Mouse (Mus musculus): ENCODE data around the gene Arl15. TPM values are rescaled to one million over a fixed set of nuclear protein-coding genes. Genes with fewer than 3 reads are reported as not detected.

Gene Arl15
- polyA plus RNA-seq, 1 experiment from 2014 or later, result 10.6 TPM

DNA sequence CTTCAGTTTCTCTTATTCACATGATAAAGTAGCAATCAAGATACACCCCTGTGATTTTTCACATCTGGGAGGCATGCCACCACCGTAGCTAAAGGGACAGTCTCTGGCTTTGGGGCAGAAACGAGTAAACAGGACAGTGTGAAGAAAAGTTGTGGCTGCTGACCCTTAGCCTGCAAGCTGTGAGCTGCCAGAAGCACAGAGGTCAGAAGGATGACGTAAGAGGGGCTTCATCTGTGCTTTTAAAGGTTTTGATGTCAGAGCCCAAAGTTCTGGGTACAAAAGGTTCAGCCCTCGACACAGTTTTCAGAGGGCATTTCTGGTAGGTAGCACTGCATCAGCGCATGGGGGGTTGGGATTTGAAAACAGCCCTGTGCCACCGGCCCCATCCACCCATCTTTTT lies 266.0 kb downstream of the Arl15 start:
- H3K9ac ChIP-seq (ENCODE audit: low read length), result no peak overlapping the region
- H3K27me3 ChIP-seq (ENCODE audit: control insufficient read depth, insufficient read depth, low read depth, low read length), result no peaks in the 10 kb centered on the region
- no peaks in the 10 kb centered on the region for H3K36me3 ChIP-seq (ENCODE audit: control insufficient read depth, insufficient read depth, low read length)
- H3K4me1 ChIP-seq (replicated peaks; ENCODE audit: control insufficient read depth, insufficient read depth, low read length), result no peaks in the 10 kb centered on the region
- no peaks in the 10 kb centered on the region for H3K9me3 ChIP-seq (ENCODE audit: control insufficient read depth, low read length)
- WGBS, result 56% methylated on average over 6 of the region's 6 CpGs
- H3K4me3 ChIP-seq (ENCODE audit: low read length), result no peak overlapping the region
- H3K27ac ChIP-seq (ENCODE audit: low read length), result no peak overlapping the region
- ATAC-seq (ENCODE audit: low read depth), result no peak
- no peak overlapping the region for H3K4me2 ChIP-seq (ENCODE audit: low read depth, low read length)

DNA sequence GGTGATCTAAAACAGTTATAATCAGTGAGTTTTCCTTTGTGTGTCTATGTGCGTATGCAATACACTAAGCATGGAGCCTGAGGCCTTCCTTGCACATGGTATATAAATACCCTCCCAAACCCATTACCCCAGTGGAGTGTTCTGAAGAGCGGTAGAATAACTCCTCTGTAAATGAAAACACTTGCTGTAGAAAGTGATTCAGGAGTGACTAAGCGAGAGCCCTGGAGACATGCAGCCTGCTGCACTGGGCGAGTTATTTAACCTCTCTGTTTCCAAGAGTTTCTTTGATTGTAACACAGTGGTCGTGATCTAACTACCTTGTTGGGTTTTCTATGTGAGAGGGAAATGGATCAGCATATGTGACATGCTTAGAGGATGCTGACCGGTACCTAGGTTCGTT lies 266.9 kb downstream of the Arl15 start:
- no peak for ATAC-seq (ENCODE audit: low read depth)

DNA sequence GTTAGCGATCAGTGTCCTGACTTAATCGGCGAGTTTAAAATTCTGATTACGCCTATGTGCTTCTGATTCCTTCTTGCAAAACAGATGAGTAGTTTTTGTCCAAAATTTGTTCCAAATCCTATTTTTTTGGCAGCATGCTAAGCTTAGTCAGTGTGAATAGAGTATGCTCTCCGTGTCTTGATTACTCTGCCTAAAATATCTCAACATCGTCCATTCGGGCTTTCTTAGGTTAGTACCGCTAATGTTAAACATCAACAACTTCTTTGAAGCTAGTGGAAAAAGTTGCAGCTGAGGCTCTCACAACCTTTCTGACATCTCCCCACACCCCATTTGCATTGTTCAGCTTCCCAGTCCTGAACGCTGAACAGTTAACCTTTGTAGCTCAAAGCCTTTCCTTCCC lies 269.8 kb downstream of the Arl15 start:
- Histone ChIP-seq H3K9ac (ENCODE audit: low read length) (no peak overlapping the region), H3K27ac (ENCODE audit: low read length) (no peak overlapping the region), H3K4me2 (ENCODE audit: low read depth, low read length) (no peak overlapping the region), H3K36me3 (ENCODE audit: control insufficient read depth, insufficient read depth, low read length) (no peaks in the 10 kb centered on the region), H3K27me3 (ENCODE audit: control insufficient read depth, insufficient read depth, low read depth, low read length) (no peaks in the 10 kb centered on the region), H3K4me3 (ENCODE audit: low read length) (no peak overlapping the region), H3K4me1 (replicated peaks; ENCODE audit: control insufficient read depth, insufficient read depth, low read length) (no peaks in the 10 kb centered on the region), H3K9me3 (ENCODE audit: control insufficient read depth, low read length) (no peaks in the 10 kb centered on the region)
- WGBS, result 67% methylated on average over 9 of the region's 9 CpGs
- ATAC-seq (ENCODE audit: low read depth), result no peak

More for the DNA sequence above, 266.9 kb downstream of the Arl15 start:
- Histone ChIP-seq H3K9ac (ENCODE audit: low read length) (no peak overlapping the region), H3K27ac (ENCODE audit: low read length) (no peak overlapping the region), H3K4me1 (replicated peaks; ENCODE audit: control insufficient read depth, insufficient read depth, low read length) (no peaks in the 10 kb centered on the region), H3K4me3 (ENCODE audit: low read length) (no peak overlapping the region), H3K27me3 (ENCODE audit: control insufficient read depth, insufficient read depth, low read depth, low read length) (no peaks in the 10 kb centered on the region), H3K4me2 (ENCODE audit: low read depth, low read length) (no peak overlapping the region), H3K9me3 (ENCODE audit: control insufficient read depth, low read length) (no peaks in the 10 kb centered on the region), H3K36me3 (ENCODE audit: control insufficient read depth, insufficient read depth, low read length) (no peaks in the 10 kb centered on the region)
- WGBS, result 89% methylated on average over 7 of the region's 7 CpGs

DNA sequence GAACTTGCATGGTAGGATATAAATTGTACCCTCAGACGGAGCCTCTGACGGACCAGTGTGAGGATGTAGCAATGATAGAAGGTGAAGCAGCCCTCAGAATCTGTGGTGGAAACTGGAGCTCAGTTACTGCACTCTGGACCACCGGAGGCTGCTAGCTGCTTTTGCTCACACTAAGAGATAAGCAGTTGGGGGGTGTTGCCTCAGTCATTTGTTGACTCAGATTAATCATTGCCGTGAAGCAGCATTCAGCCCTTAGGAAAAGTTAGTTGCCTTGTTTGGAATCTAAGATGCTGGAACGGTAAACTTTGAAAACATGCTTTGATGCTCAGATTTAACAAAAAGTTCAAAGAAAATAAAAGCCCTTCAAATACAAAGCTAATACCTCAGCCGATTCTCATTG lies 270.7 kb downstream of the Arl15 start:
- Histone ChIP-seq H3K9me3 (ENCODE audit: control insufficient read depth, low read length) (no peaks in the 10 kb centered on the region), H3K27me3 (ENCODE audit: control insufficient read depth, insufficient read depth, low read depth, low read length) (no peaks in the 10 kb centered on the region), H3K36me3 (ENCODE audit: control insufficient read depth, insufficient read depth, low read length) (no peaks in the 10 kb centered on the region), H3K27ac (ENCODE audit: low read length) (no peak overlapping the region), H3K4me2 (ENCODE audit: low read depth, low read length) (no peak overlapping the region), H3K4me3 (ENCODE audit: low read length) (no peak overlapping the region), H3K9ac (ENCODE audit: low read length) (no peak overlapping the region), H3K4me1 (replicated peaks; ENCODE audit: control insufficient read depth, insufficient read depth, low read length) (no peaks in the 10 kb centered on the region)
- no peak for ATAC-seq (ENCODE audit: low read depth)
- 38% methylated on average over 6 of the region's 6 CpGs for WGBS

DNA sequence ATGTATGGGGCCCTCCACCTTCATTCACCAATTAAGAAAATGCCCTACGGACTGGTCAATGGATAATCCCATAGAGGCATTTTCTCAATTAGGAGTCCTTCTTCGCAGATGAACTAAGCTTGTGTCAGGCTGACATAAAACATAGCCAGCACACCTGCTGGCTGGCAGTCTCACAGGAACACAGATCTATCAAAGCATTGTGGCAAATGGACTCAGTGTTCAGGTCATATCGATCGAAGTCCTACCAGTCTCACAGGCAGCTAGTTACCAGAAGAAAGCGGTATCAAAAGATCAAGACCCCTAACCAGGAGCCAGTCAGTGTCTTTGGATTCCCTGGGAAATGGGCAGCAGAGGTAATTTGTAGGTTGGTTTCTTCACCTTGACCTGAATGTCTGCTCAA lies 274.1 kb downstream of the Arl15 start:
- H3K4me3 ChIP-seq (ENCODE audit: low read length), result no peak overlapping the region
- no peak overlapping the region for H3K27ac ChIP-seq (ENCODE audit: low read length)
- H3K9ac ChIP-seq (ENCODE audit: low read length), result no peak overlapping the region
- no peaks in the 10 kb centered on the region for H3K9me3 ChIP-seq (ENCODE audit: control insufficient read depth, low read length)
- H3K4me2 ChIP-seq (ENCODE audit: low read depth, low read length), result no peak overlapping the region
- WGBS, result 91% methylated on average over 5 of the region's 5 CpGs
- no peak for ATAC-seq (ENCODE audit: low read depth)
- H3K27me3 ChIP-seq (ENCODE audit: control insufficient read depth, insufficient read depth, low read depth, low read length), result no peaks in the 10 kb centered on the region
- H3K4me1 ChIP-seq (replicated peaks; ENCODE audit: control insufficient read depth, insufficient read depth, low read length), result no peaks in the 10 kb centered on the region
- H3K36me3 ChIP-seq (ENCODE audit: control insufficient read depth, insufficient read depth, low read length), result no peaks in the 10 kb centered on the region

DNA sequence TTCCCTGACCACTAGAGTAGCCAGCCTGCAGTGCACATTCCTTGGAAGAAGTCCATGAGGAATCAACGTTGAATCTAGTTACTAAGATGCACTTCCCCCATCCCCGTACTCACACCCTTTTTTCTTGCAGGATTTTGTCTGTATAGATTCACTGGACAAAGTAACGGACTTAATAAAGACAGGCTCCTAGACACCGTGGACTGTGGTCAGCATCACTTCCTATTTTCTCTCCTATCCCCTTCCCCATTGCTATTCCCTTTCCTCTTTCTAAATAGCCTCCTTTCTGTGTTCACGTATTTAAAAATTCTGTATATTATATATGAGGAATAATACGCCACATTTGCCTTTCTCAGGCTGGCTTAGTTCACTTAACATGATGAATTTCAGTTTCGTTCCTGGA lies 277.1 kb downstream of the Arl15 start:
- no peaks in the 10 kb centered on the region for H3K27me3 ChIP-seq (ENCODE audit: control insufficient read depth, insufficient read depth, low read depth, low read length)
- WGBS, result 89% methylated on average over 7 of the region's 7 CpGs
- H3K36me3 ChIP-seq (ENCODE audit: control insufficient read depth, insufficient read depth, low read length), result no peaks in the 10 kb centered on the region
- no peaks in the 10 kb centered on the region for H3K9me3 ChIP-seq (ENCODE audit: control insufficient read depth, low read length)
- H3K9ac ChIP-seq (ENCODE audit: low read length), result no peak overlapping the region
- H3K4me3 ChIP-seq (ENCODE audit: low read length), result no peak overlapping the region
- no peak overlapping the region for H3K27ac ChIP-seq (ENCODE audit: low read length)
- ATAC-seq (ENCODE audit: low read depth), result no peak
- no peaks in the 10 kb centered on the region for H3K4me1 ChIP-seq (replicated peaks; ENCODE audit: control insufficient read depth, insufficient read depth, low read length)
- no peak overlapping the region for H3K4me2 ChIP-seq (ENCODE audit: low read depth, low read length)

DNA sequence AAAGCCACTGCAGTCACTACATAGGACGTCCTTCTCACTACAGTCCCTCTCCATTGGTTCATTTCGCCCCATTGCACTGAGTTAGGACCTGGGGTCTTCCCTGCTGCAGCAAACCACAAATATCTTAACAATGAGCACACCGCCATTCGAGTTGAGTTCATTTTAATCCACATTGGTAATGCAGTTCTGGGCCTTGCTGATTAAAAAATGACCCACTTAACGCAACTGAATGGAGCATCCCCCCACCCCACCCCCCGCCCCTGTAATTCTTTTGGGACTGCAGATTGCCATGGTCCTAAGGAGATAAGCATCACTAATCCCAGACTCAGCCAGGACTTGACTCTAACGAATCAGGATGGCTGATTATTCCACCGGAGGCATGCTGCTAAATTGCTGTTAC lies 280.2 kb downstream of the Arl15 start:
- H3K4me2 ChIP-seq (ENCODE audit: low read depth, low read length), result no peak overlapping the region
- H3K9ac ChIP-seq (ENCODE audit: low read length), result no peak overlapping the region
- H3K4me1 ChIP-seq (replicated peaks; ENCODE audit: control insufficient read depth, insufficient read depth, low read length), result no peaks in the 10 kb centered on the region
- H3K27me3 ChIP-seq (ENCODE audit: control insufficient read depth, insufficient read depth, low read depth, low read length), result no peaks in the 10 kb centered on the region
- WGBS, result 66% methylated on average over 8 of the region's 8 CpGs
- no peaks in the 10 kb centered on the region for H3K9me3 ChIP-seq (ENCODE audit: control insufficient read depth, low read length)
- H3K27ac ChIP-seq (ENCODE audit: low read length), result no peak overlapping the region
- ATAC-seq (ENCODE audit: low read depth), result no peak
- no peak overlapping the region for H3K4me3 ChIP-seq (ENCODE audit: low read length)
- H3K36me3 ChIP-seq (ENCODE audit: control insufficient read depth, insufficient read depth, low read length), result no peaks in the 10 kb centered on the region

DNA sequence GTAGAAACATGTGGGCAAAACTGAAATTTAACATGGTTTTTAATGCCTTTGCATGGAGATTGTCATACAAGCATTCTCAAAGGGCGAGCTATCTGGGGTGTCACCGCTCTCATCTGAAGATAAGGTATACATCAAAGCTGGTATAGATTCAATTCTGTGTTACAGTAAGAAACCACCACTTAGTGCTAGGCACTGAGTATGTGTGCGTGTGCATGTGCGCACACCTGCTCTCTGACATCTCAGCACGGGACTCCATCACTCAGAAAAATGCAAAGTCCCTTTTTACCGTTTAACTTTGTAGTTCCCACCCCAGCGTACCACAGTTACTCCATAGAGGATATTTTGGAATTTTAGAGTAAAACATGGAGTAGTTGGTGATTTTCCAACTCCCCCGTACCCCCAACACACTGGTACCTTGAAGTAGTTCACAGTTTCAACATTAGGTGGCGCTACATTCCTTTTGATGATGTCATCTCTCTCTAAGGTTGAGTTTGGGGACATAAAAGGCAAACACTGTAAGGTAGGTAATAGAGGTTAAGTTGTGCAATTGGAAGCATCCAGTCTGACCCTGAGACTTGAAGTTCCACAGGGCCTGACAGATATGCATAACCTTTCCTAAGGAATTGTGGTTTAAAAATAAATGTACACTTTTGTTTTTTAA lies 281.5 kb downstream of the Arl15 start:
- Histone ChIP-seq H3K27me3 (ENCODE audit: control insufficient read depth, insufficient read depth, low read depth, low read length) (no peaks in the 10 kb centered on the region), H3K4me3 (ENCODE audit: low read length) (no peak overlapping the region), H3K9ac (ENCODE audit: low read length) (no peak overlapping the region), H3K9me3 (ENCODE audit: control insufficient read depth, low read length) (no peaks in the 10 kb centered on the region), H3K36me3 (ENCODE audit: control insufficient read depth, insufficient read depth, low read length) (no peaks in the 10 kb centered on the region), H3K27ac (ENCODE audit: low read length) (no peak overlapping the region), H3K4me2 (ENCODE audit: low read depth, low read length) (no peak overlapping the region), H3K4me1 (replicated peaks; ENCODE audit: control insufficient read depth, insufficient read depth, low read length) (no peaks in the 10 kb centered on the region)
- WGBS, result 65% methylated on average over 9 of the region's 9 CpGs
- ATAC-seq (ENCODE audit: low read depth), result no peak; the same call in 1 of the 2 replicates

DNA sequence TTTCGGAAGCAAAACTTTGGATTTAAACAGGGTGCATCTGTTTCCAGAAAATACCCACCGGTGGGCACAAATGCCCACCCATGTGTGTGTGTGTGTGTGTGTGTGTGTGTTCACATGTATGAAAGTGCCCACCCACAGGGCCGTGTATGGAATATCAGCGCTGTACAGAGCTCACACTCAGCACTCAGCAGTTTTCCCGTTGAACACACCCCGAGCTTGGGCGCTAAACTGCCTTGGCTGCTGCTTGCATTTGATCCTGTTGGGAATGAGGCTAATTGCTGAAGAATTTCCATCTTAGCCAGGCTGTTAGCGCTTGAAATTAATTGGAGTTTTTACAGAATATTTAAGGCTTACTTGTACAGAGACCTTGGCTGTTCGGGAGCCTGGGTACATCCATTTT lies 282.9 kb downstream of the Arl15 start:
- Histone ChIP-seq H3K9ac (ENCODE audit: low read length) (no peak overlapping the region), H3K27me3 (ENCODE audit: control insufficient read depth, insufficient read depth, low read depth, low read length) (no peaks in the 10 kb centered on the region), H3K9me3 (ENCODE audit: control insufficient read depth, low read length) (no peaks in the 10 kb centered on the region), H3K27ac (ENCODE audit: low read length) (no peak overlapping the region), H3K4me1 (replicated peaks; ENCODE audit: control insufficient read depth, insufficient read depth, low read length) (no peaks in the 10 kb centered on the region), H3K4me3 (ENCODE audit: low read length) (no peak overlapping the region), H3K4me2 (ENCODE audit: low read depth, low read length) (no peak overlapping the region), H3K36me3 (ENCODE audit: control insufficient read depth, insufficient read depth, low read length) (no peaks in the 10 kb centered on the region)
- no peak for ATAC-seq (ENCODE audit: low read depth)
- 85% methylated on average over 9 of the region's 9 CpGs for WGBS

All from lung, embryonic 16.5 days (tissue).